Mouse (Mus musculus) hindbrain, embryonic 10.5 days (tissue): ENCODE data around the gene Vmn1r73. TPM values are rescaled to one million over a fixed set of nuclear protein-coding genes. Genes with fewer than 3 reads are reported as not detected.

ENCODE experiments used
- DNase-seq: peaks from one replicate; pipeline ENCODE4 v3.0.0-alpha.2; 2017; ENCODE audit warnings: low spot score
- H3K27ac ChIP-seq: fragments of 300-500 bp; sonication (generic); 2 replicates; pipeline ENCODE4 v1.5.1; 2016; ENCODE audit warnings: mild to moderate bottlenecking, moderate library complexity
- H3K27me3 ChIP-seq: fragments of 300-500 bp; sonication (generic); 2 replicates; pipeline ENCODE4 v1.6.1; 2016; ENCODE audit warnings: mild to moderate bottlenecking; ENCODE audit not compliant: poor library complexity, insufficient read depth, severe bottlenecking
- H3K36me3 ChIP-seq: fragments of 300-500 bp; sonication (generic); 2 replicates; pipeline ENCODE4 v1.6.1; 2016; ENCODE audit warnings: mild to moderate bottlenecking, moderate library complexity
- H3K4me1 ChIP-seq: fragments of 300-500 bp; sonication (generic); replicated peaks from 2 replicates; pipeline ENCODE4 v1.6.1; 2016; ENCODE audit warnings: mild to moderate bottlenecking
- H3K4me3 ChIP-seq: fragments of 300-500 bp; sonication (generic); 2 replicates; pipeline ENCODE4 v1.5.1; 2016; ENCODE audit warnings: mild to moderate bottlenecking, moderate library complexity
- H3K9me3 ChIP-seq: fragments of 300-500 bp; sonication (generic); 2 replicates; pipeline ENCODE4 v1.6.1; 2016; ENCODE audit warnings: mild to moderate bottlenecking, moderate library complexity
- WGBS: fragments of 180-500 bp; shearing (Covaris S2); methylation state at CpG from one replicate; pipeline ENCODE4 v1.1.7; 2016; 5-methylcytosine and 5-hydroxymethylcytosine counted together
- polyA plus RNA-seq: library from polyadenylated mRNA; unstranded; fragments of >200 nt; fragmentation: Nextera tagmentation; extraction: Ambion mirVana; gene quantifications from 2 replicates; pipeline ENCODE4 v1.2.1, GENCODE M21; 2016

Gene Vmn1r73
- polyA plus RNA-seq: not detected in 2 replicates

- DNase-seq: no peak
- H3K9me3 ChIP-seq: peaks cover 42% of the 10 kb centered on the region
- no peaks in the 10 kb centered on the region for H3K36me3 ChIP-seq
- no peak within 1 kb of the TSS for H3K27ac ChIP-seq
- 92% methylated on average over 1 of the region's 1 CpGs for WGBS
- no peaks in the 10 kb centered on the region for H3K27me3 ChIP-seq
- H3K4me1 ChIP-seq: no peaks in the 10 kb centered on the region
- H3K4me3 ChIP-seq: no peak within 1 kb of the TSS
Measured at GRCm38 (mm10) chr7:11729966-11730365, at the start of gene Vmn1r73. Gene Vmn1r73 (plus strand): TSS chr7:11730266.

Other genes starting within 250 kb of the Vmn1r73 start
- gene Zscan4-ps2, start 216.0 kb upstream of the Vmn1r73 start, polyA plus RNA-seq: not detected in 2 replicates
- gene Zscan4-ps3, start 121.0 kb upstream of the Vmn1r73 start, polyA plus RNA-seq: not detected in 2 replicates
- gene Vmn1r72, start 50.1 kb upstream of the Vmn1r73 start, polyA plus RNA-seq: not detected in 2 replicates
- gene Vmn1r74, start 103.7 kb downstream of the Vmn1r73 start, polyA plus RNA-seq: not detected in 2 replicates
- gene Vmn1r75, start 144.4 kb downstream of the Vmn1r73 start, polyA plus RNA-seq: not detected in 2 replicates
- not detected in 2 replicates for gene Vmn1r76, start 207.9 kb downstream of the Vmn1r73 start, polyA plus RNA-seq